Mouse (Mus musculus) effector memory CD4-positive, alpha-beta T cell, adult 7 months (primary cell): ENCODE measurements around the gene Srxn1. TPM values are rescaled to one million over a fixed set of nuclear protein-coding genes. Genes with fewer than 3 reads are reported as not detected.

Experiments
- polyA plus RNA-seq: library from polyadenylated mRNA; unstranded; fragments of 100-300 nt; shearing (Covaris generic); gene quantifications from one replicate; pipeline ENCODE4 v1.2.1, GENCODE M21; 2017

Gene Srxn1
- polyA plus RNA-seq, result 5.7 TPM

GRCm38 (mm10) chr2:152105318-152106224, at the start of gene Srxn1:
Gene Srxn1 (plus strand): TSS chr2:152105516.

GRCm38 (mm10) chr2:152080685-152081541, 24.4 kb upstream of the Srxn1 start, which contains the start of gene Scrt2:
Gene Scrt2 (plus strand): TSS chr2:152081529.

DNA sequence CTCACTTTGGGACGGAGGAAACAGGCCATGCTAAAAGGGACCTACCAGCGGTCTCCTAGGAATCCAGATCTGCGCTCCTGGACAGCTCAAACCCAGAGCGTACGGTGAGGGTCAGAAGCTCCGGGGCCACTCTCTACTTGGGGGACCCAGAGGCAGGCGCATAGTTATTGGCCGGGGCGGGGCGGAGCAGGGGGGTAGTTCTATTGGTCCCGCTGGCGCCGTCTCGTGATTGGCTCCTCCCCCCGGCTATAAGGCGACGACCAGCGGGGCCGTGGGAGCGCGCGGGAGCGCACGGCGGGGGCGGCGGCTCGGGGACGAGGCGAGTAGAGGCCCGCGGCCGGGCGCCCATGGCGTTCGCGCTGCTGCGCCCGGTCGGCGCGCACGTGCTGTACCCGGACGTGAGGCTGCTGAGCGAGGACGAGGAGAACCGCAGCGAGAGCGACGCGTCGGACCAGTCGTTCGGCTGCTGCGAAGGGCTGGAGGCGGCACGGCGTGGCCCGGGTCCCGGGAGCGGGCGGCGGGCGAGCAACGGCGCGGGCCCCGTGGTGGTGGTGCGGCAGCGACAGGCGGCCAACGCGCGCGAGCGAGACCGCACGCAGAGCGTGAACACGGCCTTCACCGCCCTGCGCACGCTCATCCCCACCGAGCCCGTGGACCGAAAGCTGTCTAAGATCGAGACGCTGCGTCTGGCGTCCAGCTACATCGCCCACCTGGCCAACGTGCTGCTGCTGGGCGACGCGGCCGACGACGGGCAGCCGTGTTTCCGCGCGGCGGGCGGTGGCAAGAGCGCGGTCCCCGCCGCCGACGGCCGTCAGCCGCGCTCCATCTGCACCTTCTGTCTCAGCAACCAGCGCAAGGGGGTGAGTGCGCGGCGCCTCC, 38.2 kb downstream of the Srxn1 start, which contains the start of gene Tcf15:
Gene Tcf15 (plus strand): TSS at position 283 of the 879 bp plus-strand sequence.

Other genes with a start within 250 kb of the Srxn1 start
- not detected for gene Angpt4, start 194.3 kb upstream of the Srxn1 start, polyA plus RNA-seq
- 108 TPM for gene Fam110a, start 125.3 kb upstream of the Srxn1 start, polyA plus RNA-seq
- 14.0 TPM for gene Slc52a3, start 109.0 kb upstream of the Srxn1 start, polyA plus RNA-seq
- not detected for gene Scrt2, start 24.0 kb upstream of the Srxn1 start, polyA plus RNA-seq
- not detected for gene Tcf15, start 38.0 kb downstream of the Srxn1 start, polyA plus RNA-seq
- 34.2 TPM for gene Csnk2a1, start 121.3 kb downstream of the Srxn1 start, polyA plus RNA-seq
- 66.3 TPM for gene Tbc1d20, start 188.3 kb downstream of the Srxn1 start, polyA plus RNA-seq
- gene Rbck1, start 227.1 kb downstream of the Srxn1 start, polyA plus RNA-seq, result 268 TPM
- gene Trib3, start 238.5 kb downstream of the Srxn1 start, polyA plus RNA-seq, result 5.6 TPM